Mouse (Mus musculus) CH12.LX (cell line): ENCODE data around the gene Ccdc47.

Experiments used
- CTCF ChIP-seq, 2 experiments: IDR thresholded peaks in 1 of 2; conservative IDR thresholded peaks in 1 of 2; 2 replicates each; pipeline ENCODE4 v1.5.1; 2011 to 2012; ENCODE audit warnings: low read depth in 2 of 2, low read length in 2 of 2, improper control_type of control experiment in 1 of 2, inconsistent platforms in 1 of 2, mild to moderate bottlenecking in 1 of 2, moderate library complexity in 1 of 2
- ELF1 ChIP-seq: IDR thresholded peaks from 2 replicates; pipeline ENCODE4 v1.6.1; 2014; ENCODE audit warnings: low read depth, mild to moderate bottlenecking, inconsistent platforms, low read length, improper control_type of control experiment
- EP300 ChIP-seq: IDR thresholded peaks from 2 replicates; pipeline ENCODE4 v1.6.1; 2011; ENCODE audit warnings: low read length, improper control_type of control experiment
- IRF4 ChIP-seq: IDR thresholded peaks from 2 replicates; pipeline ENCODE4 v1.6.1; 2014; ENCODE audit warnings: low read depth, mild to moderate bottlenecking, inconsistent platforms, low read length, improper control_type of control experiment
- MXI1 ChIP-seq: IDR thresholded peaks from 2 replicates; pipeline ENCODE4 v1.6.1; 2011; ENCODE audit warnings: mild to moderate bottlenecking, low read depth, low read length, improper control_type of control experiment
- SIN3A ChIP-seq: IDR thresholded peaks from 2 replicates; pipeline ENCODE4 v1.6.1; 2012; ENCODE audit warnings: low read length, improper control_type of control experiment, inconsistent platforms
- TBP ChIP-seq: conservative IDR thresholded peaks from 2 replicates; pipeline ENCODE4 v1.6.1; 2011; ENCODE audit warnings: low read depth, low read length, improper control_type of control experiment
- TCF12 ChIP-seq: IDR thresholded peaks from 2 replicates; pipeline ENCODE4 v1.6.1; 2014; ENCODE audit warnings: low read depth, mild to moderate bottlenecking, inconsistent platforms, low read length, improper control_type of control experiment
- UBTF ChIP-seq: IDR thresholded peaks from 2 replicates; pipeline ENCODE4 v1.6.1; 2012; ENCODE audit warnings: low read depth, mild to moderate bottlenecking, inconsistent platforms, low read length, improper control_type of control experiment, moderate library complexity
- ZC3H11A ChIP-seq: IDR thresholded peaks from 2 replicates; pipeline ENCODE4 v1.6.1; 2012; ENCODE audit warnings: low read depth, mild to moderate bottlenecking, inconsistent platforms, low read length, improper control_type of control experiment
- ZKSCAN1 ChIP-seq: IDR thresholded peaks from 2 replicates; pipeline ENCODE4 v1.6.1; 2012; ENCODE audit warnings: low read depth, inconsistent platforms, low read length, improper control_type of control experiment, borderline replicate concordance
- ZMIZ1 ChIP-seq: IDR thresholded peaks from 2 replicates; pipeline ENCODE4 v1.6.1; 2012; ENCODE audit warnings: low read depth, mild to moderate bottlenecking, inconsistent platforms, low read length, improper control_type of control experiment

DNA sequence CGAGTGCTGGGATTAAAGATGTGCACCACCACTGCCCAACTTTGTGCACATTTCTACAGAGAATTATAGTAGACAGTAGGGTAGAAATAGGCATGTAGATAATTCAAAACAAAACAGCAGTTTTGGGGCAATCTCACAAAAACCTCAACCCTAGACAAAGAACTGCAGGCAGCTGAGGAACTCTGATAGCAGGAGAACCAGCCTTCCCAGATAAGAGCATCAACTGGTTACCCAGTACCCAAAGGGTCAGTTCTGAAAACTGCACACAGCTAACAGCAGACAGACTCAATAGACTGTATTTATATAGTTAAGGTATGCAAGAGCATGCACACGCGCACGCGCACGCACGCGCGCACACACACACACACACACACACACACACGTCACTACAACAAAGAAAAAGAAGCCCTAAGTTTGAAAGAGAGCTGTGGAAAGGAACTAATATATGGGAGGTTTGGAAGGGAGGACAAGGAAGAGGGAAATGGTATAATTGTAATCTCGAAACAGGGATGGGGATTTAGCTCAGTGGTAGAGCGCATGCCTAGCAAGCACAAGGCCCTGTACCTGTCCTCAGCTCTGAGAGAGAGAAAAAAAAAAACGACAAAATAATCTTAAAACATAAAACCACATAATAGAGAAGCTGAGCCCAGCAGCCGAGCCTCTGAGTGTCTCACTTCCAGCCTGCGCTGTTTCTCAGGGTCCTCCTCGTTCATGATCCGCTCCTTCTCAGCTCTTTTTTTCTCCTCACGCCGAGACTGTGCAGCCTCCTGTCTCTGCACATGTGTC is 14.6 kb downstream of the Ccdc47 start:
- TF ChIP-seq CTCF (conservative IDR thresholded peaks at IDR 0.05 in 1 of 2, IDR thresholded peaks at IDR 0.05 in 1 of 2; ENCODE audit: low read depth in 2 of 2, low read length in 2 of 2): no peak
- 0 out of 2 replicates have a peak, but pooled peaks have one; percentile 1 for TF ChIP-seq IRF4
- no peak for TF ChIP-seq UBTF
- TF ChIP-seq EP300: no peak
- TF ChIP-seq ZKSCAN1: no peak
- TF ChIP-seq TCF12: no peak
- TF ChIP-seq ZC3H11A: no peak
- no peak for TF ChIP-seq ZMIZ1
- no peak for TF ChIP-seq MXI1
- TF ChIP-seq ELF1: no peak
- no peak for TF ChIP-seq TBP
- TF ChIP-seq SIN3A: no peak
